Mouse (Mus musculus): Measurements from ENCODE around the gene Sptssb.

Sptssb gene

GRCm38 (mm10) chr3:69859858-69860588 is at the start of gene Sptssb:
TSS of gene Sptssb (minus strand) at chr3:69859940.
- peak; percentile 80 to 83 for DNase-seq

GRCm38 (mm10) chr3:69908074-69908473 is 48.3 kb upstream of the Sptssb start:
- peak in 1 of 2 experiments; percentile 61 for DNase-seq

- DNase-seq: peak; percentile 54 to 59
Observed at GRCm38 (mm10) chr3:69907564-69907963, 47.8 kb upstream of the Sptssb start.

- DNase-seq: peak; percentile 93 to 95
Observed at GRCm38 (mm10) chr3:69902787-69903477, 43.2 kb upstream of the Sptssb start.

- DNase-seq: peak; percentile 30 to 48
Observed at GRCm38 (mm10) chr3:69902382-69902781, 42.6 kb upstream of the Sptssb start.

GRCm38 (mm10) chr3:69901874-69902381 is 42.2 kb upstream of the Sptssb start:
- DNase-seq: no peak

- no peak for DNase-seq
Observed at GRCm38 (mm10) chr3:69900335-69900734, 40.6 kb upstream of the Sptssb start.

GRCm38 (mm10) chr3:69897917-69898594 is 38.3 kb upstream of the Sptssb start:
- peak; percentile 75 to 90 for DNase-seq

- peak; percentile 22 to 27 for DNase-seq
Observed at GRCm38 (mm10) chr3:69895516-69895915, 35.8 kb upstream of the Sptssb start.

- no peak for DNase-seq
Observed at GRCm38 (mm10) chr3:69892187-69893094, 32.7 kb upstream of the Sptssb start.

GRCm38 (mm10) chr3:69885866-69886265 is 26.1 kb upstream of the Sptssb start:
- peak; percentile 30 to 39 for DNase-seq

GRCm38 (mm10) chr3:69883710-69884109 is 24.0 kb upstream of the Sptssb start:
- DNase-seq: no peak

- DNase-seq: no peak
Observed at GRCm38 (mm10) chr3:69877538-69877937, 17.8 kb upstream of the Sptssb start.

GRCm38 (mm10) chr3:69874721-69875120 is 15.0 kb upstream of the Sptssb start:
- no peak for DNase-seq

GRCm38 (mm10) chr3:69872661-69873327 is 13.1 kb upstream of the Sptssb start:
- DNase-seq: peak; percentile 44 to 64

- DNase-seq: no peak
Observed at GRCm38 (mm10) chr3:69871174-69871573, 11.4 kb upstream of the Sptssb start.

GRCm38 (mm10) chr3:69869702-69870101 is 10.0 kb upstream of the Sptssb start:
- no peak for DNase-seq

GRCm38 (mm10) chr3:69861789-69862395 is 2.2 kb upstream of the Sptssb start:
- peak; percentile 21 to 35 for DNase-seq

GRCm38 (mm10) chr3:69860589-69861521 is 1.1 kb upstream of the Sptssb start:
- peak; percentile 85 to 86 for DNase-seq

GRCm38 (mm10) chr3:69839485-69839884 is 20.3 kb downstream of the Sptssb start:
- no peak for DNase-seq

Data from cerebellum, postnatal 10 days (tissue).